Mouse (Mus musculus) NIH3T3 (cell line): ENCODE measurements around the gene Tmigd3.

Experiments used
- DNase-seq: peaks from one replicate; pipeline ENCODE4 v3.0.0-alpha.2; 2012; ENCODE audit warnings: low read depth

The Tmigd3 gene

GRCm38 (mm10) chr3:105876022-105876421 is 5.3 kb downstream of the Tmigd3 start:
- no peak for DNase-seq

GRCm38 (mm10) chr3:105877252-105877803 is 6.6 kb downstream of the Tmigd3 start:
- no peak for DNase-seq

DNA sequence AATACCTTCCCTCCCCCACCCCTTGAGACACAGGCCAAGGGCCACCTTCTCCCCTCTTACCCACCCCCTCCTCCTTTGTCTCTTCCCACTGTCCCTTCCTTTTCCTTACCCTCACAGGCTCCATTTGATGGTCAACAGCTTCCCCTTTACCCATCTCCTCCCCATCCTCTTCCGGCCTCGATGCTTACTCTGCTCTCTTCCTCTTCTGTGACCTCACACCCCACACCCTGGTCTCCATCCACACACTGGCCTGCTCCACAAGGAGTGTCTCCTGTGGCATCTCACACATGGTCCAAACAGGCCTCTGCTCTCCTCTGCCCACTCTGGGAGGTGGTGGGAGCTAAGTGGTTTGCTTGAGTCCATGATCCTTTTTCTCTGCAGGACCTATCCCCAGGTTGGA is 7.2 kb downstream of the Tmigd3 start:
- DNase-seq: no peak

GRCm38 (mm10) chr3:105878751-105879150 is 8.0 kb downstream of the Tmigd3 start:
- DNase-seq: no peak

DNA sequence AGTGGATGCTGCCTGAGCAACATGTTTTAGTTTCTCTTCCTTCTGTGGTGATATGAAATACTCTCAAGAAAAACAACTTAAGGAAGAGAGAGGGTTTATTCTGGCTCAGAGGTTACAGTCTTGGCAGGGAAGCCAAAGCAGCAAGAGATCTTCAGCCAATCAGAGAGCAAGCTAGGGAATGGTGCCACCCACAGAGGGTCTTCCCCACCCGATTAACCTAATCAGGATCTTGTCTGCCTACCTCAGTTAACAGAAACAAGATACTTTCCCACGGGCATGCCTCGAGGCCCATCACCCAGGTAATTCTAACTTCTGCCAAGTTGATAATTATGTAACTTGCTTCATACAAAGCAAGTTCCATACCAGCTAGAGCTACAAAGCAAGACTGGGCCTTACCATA is 9.7 kb downstream of the Tmigd3 start:
- DNase-seq: no peak

GRCm38 (mm10) chr3:105882105-105882504 is 11.4 kb downstream of the Tmigd3 start:
- DNase-seq: no peak

DNA sequence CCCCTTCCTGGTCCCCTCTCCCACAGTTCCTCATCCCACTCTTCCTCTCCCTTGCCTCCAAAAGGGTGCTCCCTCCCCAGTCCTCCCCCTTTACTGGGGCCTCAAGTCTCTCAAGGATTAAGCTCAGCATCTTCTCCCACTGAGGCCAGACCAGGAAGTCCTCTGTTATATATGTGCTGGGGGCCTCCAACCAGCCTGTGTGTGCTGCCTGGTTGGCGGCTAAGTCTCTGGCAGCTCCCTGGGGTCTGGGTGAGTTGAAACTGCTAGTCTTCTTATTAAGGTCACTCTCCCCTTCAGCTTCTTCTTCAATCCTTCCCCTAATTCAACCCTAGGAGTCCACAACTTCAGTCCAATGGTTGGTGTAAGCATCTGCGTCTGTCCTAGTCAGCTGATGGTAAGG is 12.4 kb downstream of the Tmigd3 start:
- no peak for DNase-seq

DNA sequence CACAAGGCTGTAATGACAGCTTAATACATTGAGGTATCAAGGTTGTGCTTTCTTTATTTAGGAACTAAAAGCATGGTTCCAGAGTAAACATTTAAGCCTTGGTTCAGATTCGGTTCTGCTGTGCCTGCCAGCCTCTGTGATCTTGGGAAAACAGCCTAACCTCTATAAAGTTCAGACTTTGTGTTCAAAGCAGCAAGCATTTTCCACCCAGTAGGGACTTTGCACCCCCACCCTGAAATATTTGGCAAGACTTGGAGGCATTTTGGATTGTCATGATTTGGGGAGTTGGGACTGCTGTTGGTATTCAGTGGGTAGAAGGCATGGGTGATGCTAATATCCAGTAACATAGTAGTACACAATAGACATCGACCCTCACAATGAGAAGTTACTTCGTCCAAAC is 18.3 kb downstream of the Tmigd3 start:
- no peak for DNase-seq

DNA sequence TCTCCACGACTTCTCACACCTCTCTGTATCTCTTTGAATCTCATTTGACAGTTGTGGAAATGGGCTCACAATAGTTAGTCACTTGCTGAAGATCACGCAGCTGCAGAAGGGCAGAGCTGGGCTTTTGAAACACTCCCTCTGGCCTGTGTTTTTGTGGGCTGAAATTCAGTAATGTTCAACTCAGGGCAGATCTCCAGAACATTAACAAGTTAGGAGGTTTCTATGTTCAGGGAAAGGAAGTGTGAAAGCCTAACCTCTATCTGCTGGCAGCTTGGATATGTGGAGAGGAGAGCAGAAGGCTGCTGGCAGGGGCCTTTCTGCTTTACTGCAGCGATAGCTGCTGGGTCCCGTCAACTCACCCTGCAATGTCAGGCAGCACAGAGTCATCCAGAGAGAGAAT is 19.5 kb downstream of the Tmigd3 start:
- DNase-seq: no peak

GRCm38 (mm10) chr3:105891141-105891540 is 20.4 kb downstream of the Tmigd3 start:
- DNase-seq: peak; percentile 17

DNA sequence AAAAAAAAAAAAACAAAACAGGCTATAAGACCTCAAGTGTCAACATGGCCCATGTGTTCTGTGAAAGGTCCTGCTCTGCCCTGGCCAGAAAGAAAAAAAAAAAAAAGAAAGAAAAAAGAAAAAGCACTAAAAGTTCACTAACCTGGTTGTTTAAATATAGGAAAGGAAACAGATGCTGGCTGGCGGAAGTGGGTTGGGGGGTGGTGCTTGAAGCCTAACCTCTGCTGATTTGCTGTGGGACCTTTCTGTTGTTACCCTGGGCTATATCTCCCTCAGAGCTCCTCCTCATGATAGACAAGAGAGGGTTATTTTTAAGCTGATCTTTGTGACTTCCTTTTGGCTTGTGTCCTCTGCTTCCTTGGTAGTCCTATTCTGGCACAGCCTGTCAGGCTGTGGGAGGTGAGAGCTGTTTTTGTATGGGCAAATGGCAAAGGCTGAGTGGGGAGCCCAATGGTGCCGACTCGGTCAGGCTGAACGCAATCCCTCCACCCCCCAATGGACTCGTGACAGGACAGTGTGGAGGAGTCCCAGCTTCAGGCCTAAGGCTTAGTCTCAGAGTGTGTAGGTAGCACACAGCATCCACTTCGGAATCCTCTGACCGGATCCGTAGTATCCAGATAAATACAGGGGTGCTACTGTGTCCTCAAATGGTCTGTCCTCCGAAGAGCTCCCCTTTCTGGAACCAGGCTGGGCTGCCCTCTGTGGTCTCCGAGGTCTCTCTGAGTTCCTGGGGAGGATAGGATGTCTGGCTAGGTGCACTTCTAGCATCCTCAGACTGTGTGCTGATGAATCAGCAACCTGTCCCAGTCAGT is 21.3 kb downstream of the Tmigd3 start:
- DNase-seq: no peak

- no peak for DNase-seq
Measured at GRCm38 (mm10) chr3:105892572-105893495, 22.1 kb downstream of the Tmigd3 start.

GRCm38 (mm10) chr3:105893941-105894391 is 23.3 kb downstream of the Tmigd3 start:
- peak; percentile 41 for DNase-seq

GRCm38 (mm10) chr3:105894601-105895592 is 24.2 kb downstream of the Tmigd3 start:
- peak; percentile 85 for DNase-seq

DNA sequence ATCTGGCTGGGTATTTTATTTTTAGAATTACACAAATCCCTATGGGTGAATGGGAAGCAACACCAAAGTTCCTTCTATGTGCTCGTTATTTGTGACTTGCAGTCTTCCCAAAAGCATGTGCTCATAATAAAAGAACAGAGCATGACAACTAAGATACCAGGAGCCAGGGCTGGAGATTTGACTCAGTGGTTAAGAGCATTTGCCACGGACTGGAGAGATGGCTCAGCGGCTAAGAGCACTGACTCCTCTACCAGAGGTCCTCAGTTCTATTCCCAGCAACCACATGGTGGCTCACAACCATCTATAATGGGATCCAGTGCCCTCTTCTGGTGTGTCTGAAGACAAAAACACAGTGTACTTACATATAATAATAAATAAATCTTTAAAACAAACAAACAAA is 26.1 kb downstream of the Tmigd3 start:
- DNase-seq: no peak

DNA sequence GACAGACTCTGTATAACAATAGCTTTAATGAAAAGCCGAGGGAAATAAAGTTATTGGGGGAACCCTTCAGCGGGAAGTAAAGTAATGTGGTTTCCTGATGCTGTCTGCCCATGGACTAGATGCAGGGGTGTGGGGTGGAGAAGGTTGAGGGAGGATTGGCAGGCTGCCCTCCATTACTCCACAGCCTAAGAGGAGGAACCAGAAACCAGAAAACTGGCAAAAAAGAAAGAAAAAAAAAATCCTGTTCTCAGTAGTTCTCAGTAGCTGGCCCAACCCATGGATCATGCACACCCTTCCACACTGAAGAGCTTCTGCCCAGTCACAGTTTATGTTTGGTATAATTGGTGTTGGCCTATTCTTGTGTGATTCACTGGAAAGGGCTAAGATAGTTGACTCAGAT is 27.6 kb downstream of the Tmigd3 start:
- peak; percentile 62 for DNase-seq

GRCm38 (mm10) chr3:105898861-105899260 is 28.2 kb downstream of the Tmigd3 start:
- no peak for DNase-seq

DNA sequence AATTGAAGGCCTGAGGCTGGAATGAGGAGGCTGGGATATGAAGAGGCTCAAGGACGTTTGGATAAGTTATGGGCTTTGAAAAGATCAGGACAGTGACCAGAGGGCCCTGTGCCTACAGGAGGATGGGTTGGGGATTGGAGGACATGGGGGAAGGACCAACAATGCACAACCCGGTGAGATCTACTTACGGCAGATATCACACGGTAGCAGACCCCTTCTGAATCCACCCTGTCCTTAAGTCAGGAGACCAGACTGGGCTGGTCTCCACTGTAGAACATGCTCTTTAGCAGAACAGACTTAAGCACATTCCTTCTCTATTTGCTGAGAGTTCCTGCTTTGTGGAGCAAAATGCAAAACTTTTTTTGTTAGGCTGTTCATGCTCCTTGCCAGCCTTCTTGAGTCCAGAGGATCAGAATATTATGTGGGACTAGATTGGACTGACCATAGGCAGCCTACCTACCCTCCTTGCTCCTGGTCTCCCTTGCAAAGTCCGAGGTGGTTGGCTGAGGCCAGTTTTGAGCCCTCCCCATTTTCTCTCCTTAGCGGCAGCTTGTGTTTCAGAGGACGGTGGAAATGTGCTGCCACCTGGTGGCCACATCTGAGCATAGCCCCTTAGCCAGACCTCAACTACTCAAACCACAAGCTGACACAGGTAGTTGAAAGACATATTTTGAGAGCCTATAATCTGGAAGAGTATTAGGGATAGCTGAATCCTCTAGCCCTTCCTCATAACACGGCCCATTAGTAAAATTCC is 28.9 kb downstream of the Tmigd3 start:
- DNase-seq: peak; percentile 92

- no peak for DNase-seq
Measured at GRCm38 (mm10) chr3:105900266-105900665, 29.6 kb downstream of the Tmigd3 start.

- no peak for DNase-seq
Measured at GRCm38 (mm10) chr3:105900716-105901115, 30.0 kb downstream of the Tmigd3 start.

GRCm38 (mm10) chr3:105901468-105901867 is 30.8 kb downstream of the Tmigd3 start:
- DNase-seq: no peak
